Mouse (Mus musculus) liver, adult 2 months (tissue): ENCODE data around the gene Ap2a1. TPM values are rescaled to one million over a fixed set of nuclear protein-coding genes. Genes with fewer than 3 reads are reported as not detected.
A peak's percentile ranks its signal among the peaks of the same experiment; 100 is the strongest.

Experiments used
- DNase-seq: peaks from one replicate; pipeline ENCODE4 v3.0.0-alpha.2; 2011; ENCODE audit warnings: low read depth, low spot score; ENCODE audit errors: extremely low read depth
- H3K27ac ChIP-seq: fragments of 200-500 bp; replicated peaks from 2 replicates; pipeline ENCODE4 v1.5.1; 2012; ENCODE audit warnings: low read depth, mild to moderate bottlenecking, control low read depth, inconsistent platforms, low read length; ENCODE audit not compliant: insufficient read depth
- H3K27me3 ChIP-seq: fragments of 200-500 bp; 2 replicates; pipeline ENCODE4 v1.6.1; 2012; ENCODE audit warnings: mild to moderate bottlenecking, moderate library complexity, low read length, inconsistent platforms; ENCODE audit not compliant: control insufficient read depth, insufficient read depth
- H3K36me3 ChIP-seq: fragments of 200-500 bp; 2 replicates; pipeline ENCODE4 v1.6.1; 2012; ENCODE audit warnings: low read length, inconsistent platforms; ENCODE audit not compliant: control insufficient read depth, insufficient read depth
- H3K4me1 ChIP-seq: fragments of 200-500 bp; 2 replicates; pipeline ENCODE4 v1.6.1; 2011; ENCODE audit warnings: low read length; ENCODE audit not compliant: control insufficient read depth, insufficient read depth
- H3K4me3 ChIP-seq: fragments of 200-500 bp; 2 replicates; pipeline ENCODE4 v1.5.1; 2011; ENCODE audit warnings: low read depth, mild to moderate bottlenecking, control low read depth, low read length, moderate library complexity; ENCODE audit not compliant: insufficient read depth
- H3K79me2 ChIP-seq: fragments of 200-500 bp; 2 replicates; pipeline ENCODE4 v1.6.1; 2012; ENCODE audit warnings: inconsistent platforms, mild to moderate bottlenecking, low read length, moderate library complexity; ENCODE audit not compliant: control insufficient read depth, insufficient read depth
- H3K9ac ChIP-seq: fragments of 200-500 bp; 2 replicates; pipeline ENCODE4 v1.6.1; 2012; ENCODE audit warnings: low read depth, mild to moderate bottlenecking, control low read depth, inconsistent platforms, low read length
- CTCF ChIP-seq: fragments of 200-500 bp; IDR thresholded peaks from 2 replicates; pipeline ENCODE4 v1.5.1; 2011; ENCODE audit warnings: low read depth, low read length, control low read depth
- POLR2A ChIP-seq: fragments of 200-500 bp; IDR thresholded peaks from 2 replicates; pipeline ENCODE4 v1.6.1; 2011; ENCODE audit warnings: low read length, control low read depth; ENCODE audit not compliant: insufficient read depth; ENCODE audit errors: extremely low read depth
- WGBS: fragments of 180-500 bp; shearing (Covaris S2); methylation state at CpG from one replicate; pipeline ENCODE4 v1.1.7; 2018; 5-methylcytosine and 5-hydroxymethylcytosine counted together
- polyA plus RNA-seq: library from polyadenylated mRNA; depleted of rRNA; stranded (reverse); fragments of >200 nt; gene quantifications from 2 replicates; pipeline ENCODE4 v1.2.3, GENCODE M21; 2012
- total RNA-seq: library from RNA; depleted of rRNA; stranded (reverse); fragments of >200 nt; gene quantifications from 2 replicates; pipeline ENCODE4 v1.2.3, GENCODE M21; 2014

Gene Ap2a1
- total and polyA plus RNA-seq, 2 experiments = 14.5 to 38.2 TPM

DNA sequence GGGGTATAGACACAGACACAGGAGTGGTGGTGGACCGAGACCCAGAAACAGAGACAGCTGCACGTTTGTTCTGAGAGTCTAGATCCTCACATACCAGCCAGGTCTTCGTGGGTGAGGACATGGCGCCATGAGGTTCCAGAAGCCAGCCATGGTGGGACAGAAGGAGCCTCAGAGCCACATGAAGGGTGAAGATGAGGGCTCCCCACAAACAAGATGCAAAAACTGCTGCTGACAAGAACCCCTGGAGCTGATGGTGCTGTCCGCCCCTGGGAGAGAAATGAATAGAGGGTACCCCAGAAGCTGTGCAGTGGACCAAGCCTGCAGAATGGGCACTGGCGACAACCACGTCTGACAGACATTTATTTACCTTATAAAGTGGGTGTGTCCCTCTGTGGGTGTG, 41.8 kb upstream of the Ap2a1 start:
- no peaks in the 10 kb centered on the region for H3K36me3 ChIP-seq
- no peak overlapping the region for H3K9ac ChIP-seq
- no peak for DNase-seq
- H3K27ac ChIP-seq = no peak overlapping the region
- no peaks in the 10 kb centered on the region for H3K27me3 ChIP-seq
- H3K79me2 ChIP-seq = no peaks in the 10 kb centered on the region
- H3K4me1 ChIP-seq = no peaks in the 10 kb centered on the region
- WGBS = 69% methylated on average over 7 of the region's 7 CpGs
- no peak overlapping the region for H3K4me3 ChIP-seq
- TF ChIP-seq POLR2A (no peak), CTCF (no peak)

GRCm38 (mm10) chr7:44970231-44970691, 41.0 kb upstream of the Ap2a1 start:
- TF ChIP-seq POLR2A (no peak), CTCF (no peak)
- H3K27ac ChIP-seq = no peak overlapping the region
- no peaks in the 10 kb centered on the region for H3K36me3 ChIP-seq
- peak overlapping the region; percentile 65 for H3K4me3 ChIP-seq
- DNase-seq = peak; percentile 78
- 1% methylated on average over 36 of the region's 36 CpGs for WGBS
- no peaks in the 10 kb centered on the region for H3K79me2 ChIP-seq
- H3K4me1 ChIP-seq = no peaks in the 10 kb centered on the region
- peak overlapping the region; percentile 52 for H3K9ac ChIP-seq
- no peaks in the 10 kb centered on the region for H3K27me3 ChIP-seq

- 58% methylated on average over 15 of the region's 15 CpGs for whole genome bisulfite sequencing
- Histone ChIP-seq H3K4me3 (no peak overlapping the region), H3K27ac (no peak overlapping the region), H3K79me2 (no peaks in the 10 kb centered on the region), H3K4me1 (no peaks in the 10 kb centered on the region), H3K36me3 (no peaks in the 10 kb centered on the region), H3K27me3 (no peaks in the 10 kb centered on the region), H3K9ac (no peak overlapping the region)
- DNase-seq = no peak
- TF ChIP-seq POLR2A (no peak), CTCF (no peak)
Observed at GRCm38 (mm10) chr7:44966638-44967037, 37.3 kb upstream of the Ap2a1 start.

GRCm38 (mm10) chr7:44965975-44966374, 36.7 kb upstream of the Ap2a1 start:
- TF ChIP-seq POLR2A (no peak), CTCF (peak; percentile 51)
- DNase-seq = no peak
- H3K9ac ChIP-seq = no peak overlapping the region
- H3K4me3 ChIP-seq = no peak overlapping the region
- no peak overlapping the region for H3K27ac ChIP-seq
- H3K27me3 ChIP-seq = no peaks in the 10 kb centered on the region
- H3K4me1 ChIP-seq = no peaks in the 10 kb centered on the region
- WGBS = 64% methylated on average over 7 of the region's 7 CpGs
- no peaks in the 10 kb centered on the region for H3K79me2 ChIP-seq
- H3K36me3 ChIP-seq = no peaks in the 10 kb centered on the region

GRCm38 (mm10) chr7:44964990-44965389, 35.7 kb upstream of the Ap2a1 start:
- Histone ChIP-seq H3K4me3 (no peak overlapping the region), H3K27ac (no peak overlapping the region), H3K36me3 (no peaks in the 10 kb centered on the region), H3K79me2 (no peaks in the 10 kb centered on the region), H3K4me1 (no peaks in the 10 kb centered on the region), H3K9ac (no peak overlapping the region), H3K27me3 (no peaks in the 10 kb centered on the region)
- DNase-seq = no peak
- 98% methylated on average over 13 of the region's 13 CpGs for WGBS
- TF ChIP-seq POLR2A = no peak
- no peak for TF ChIP-seq CTCF

- TF ChIP-seq POLR2A (no peak), CTCF (no peak)
Observed at GRCm38 (mm10) chr7:44962831-44963230, 33.5 kb upstream of the Ap2a1 start.

More at GRCm38 (mm10) chr7:44962831-44963230, 33.5 kb upstream of the Ap2a1 start:
- 66% methylated on average over 5 of the region's 5 CpGs for WGBS
- no peak for DNase-seq
- no peaks in the 10 kb centered on the region for H3K27me3 ChIP-seq
- no peak overlapping the region for H3K4me3 ChIP-seq
- H3K9ac ChIP-seq = no peak overlapping the region
- H3K79me2 ChIP-seq = no peaks in the 10 kb centered on the region
- no peaks in the 10 kb centered on the region for H3K36me3 ChIP-seq
- no peak overlapping the region for H3K27ac ChIP-seq
- no peaks in the 10 kb centered on the region for H3K4me1 ChIP-seq
